Mouse (Mus musculus): Measurements from ENCODE around the gene Phlda2.
"Not testable (repeated sequence)": the region's sequence is repeated elsewhere in the genome, so short reads cannot be mapped to it uniquely, and the experiment has no call there.

Gene Phlda2

DNA sequence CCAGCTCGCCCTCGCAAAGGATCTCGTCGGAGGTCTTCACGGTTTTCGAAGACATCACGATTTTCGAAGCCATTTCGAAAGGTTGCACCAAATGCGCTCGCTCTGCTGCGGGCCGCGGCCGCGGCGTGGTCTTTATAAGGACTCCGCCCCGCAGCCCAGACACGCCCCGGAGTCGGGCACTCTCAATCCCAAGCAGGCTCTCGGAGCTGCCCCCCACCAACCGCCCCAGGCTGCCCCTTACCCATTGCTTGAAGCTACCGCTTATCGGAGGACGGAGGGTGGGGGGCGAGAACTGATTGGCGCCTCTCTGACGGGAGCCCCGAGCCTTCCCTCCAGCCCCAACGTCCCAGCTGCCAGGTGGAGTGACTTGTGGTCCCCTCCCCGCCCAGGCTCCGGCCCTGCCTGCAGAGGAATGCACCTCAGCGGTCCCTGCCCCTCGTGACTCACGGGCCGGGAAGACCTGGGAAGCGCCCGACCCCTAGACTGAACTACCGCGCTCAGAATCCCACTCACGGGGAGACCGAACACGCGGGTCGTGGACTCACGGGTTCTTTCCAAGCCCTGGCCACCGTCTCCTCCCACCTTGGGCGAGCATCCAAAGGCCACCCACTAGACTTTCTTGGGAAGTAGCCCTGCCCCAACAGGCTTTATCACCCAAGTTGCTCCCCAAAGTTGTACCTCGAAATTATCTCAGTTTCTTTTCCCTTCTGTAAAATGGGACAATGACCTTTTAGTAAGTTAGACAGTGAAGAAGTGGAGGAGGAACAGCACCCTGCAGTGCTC lies at the start of gene Phlda2:
Gene Phlda2, minus strand, starts transcription at position 733 of the 783 bp plus-strand sequence.
- no peak for DNase-seq

GRCm38 (mm10) chr7:143549588-143550220 lies 46.8 kb upstream of the Phlda2 start:
- no peak for DNase-seq

- DNase-seq, result peak; percentile 100
Observed at GRCm38 (mm10) chr7:143548976-143549457, 46.1 kb upstream of the Phlda2 start, which contains the start of gene Nap1l4. Nap1l4 (minus strand) TSS chr7:143549106.

GRCm38 (mm10) chr7:143548231-143548961 lies 45.4 kb upstream of the Phlda2 start:
- DNase-seq, result no peak

GRCm38 (mm10) chr7:143546554-143546953 lies 43.6 kb upstream of the Phlda2 start:
- DNase-seq, result no peak

- DNase-seq, result no peak
Observed at GRCm38 (mm10) chr7:143544368-143544767, 41.4 kb upstream of the Phlda2 start.

DNA sequence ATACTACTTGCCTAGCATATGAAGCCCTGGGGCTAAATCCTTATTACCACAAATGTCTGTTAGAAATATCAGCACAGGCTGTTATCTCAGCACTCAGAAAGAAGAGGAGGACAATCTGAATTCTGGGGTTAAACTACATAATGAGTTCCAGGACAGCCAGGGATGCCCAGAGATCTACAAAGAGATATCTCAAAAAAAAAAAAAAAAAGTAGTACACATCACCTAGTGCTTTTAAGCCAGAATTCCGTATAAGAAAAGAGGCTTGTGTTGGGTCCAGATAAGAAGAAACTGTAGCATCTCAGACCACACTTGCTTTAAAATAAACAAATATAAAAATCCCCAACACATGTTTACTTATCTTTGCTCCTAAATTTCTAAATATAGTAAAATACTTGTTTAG lies 35.7 kb upstream of the Phlda2 start:
- no peak for DNase-seq

DNA sequence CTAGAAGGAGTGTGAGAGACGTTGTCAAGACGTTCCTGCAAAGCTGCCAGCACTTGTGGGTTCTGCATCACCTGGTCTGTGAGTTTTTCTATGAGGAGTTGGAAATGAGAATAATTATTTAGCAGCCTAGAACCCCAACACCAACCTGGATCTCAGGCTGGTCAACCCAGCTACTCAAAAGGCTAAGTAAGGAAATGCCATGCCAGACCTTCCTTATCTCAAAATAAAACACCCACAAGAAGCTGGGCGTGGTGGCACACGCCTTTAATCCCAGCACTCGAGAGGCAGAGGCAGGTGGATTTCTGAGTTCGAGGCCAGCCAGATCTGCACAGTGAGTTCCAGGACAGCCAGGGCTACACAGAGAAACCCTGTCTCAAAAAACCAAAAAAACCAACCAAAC lies 35.3 kb upstream of the Phlda2 start:
- DNase-seq, result not testable (repeated sequence)

DNA sequence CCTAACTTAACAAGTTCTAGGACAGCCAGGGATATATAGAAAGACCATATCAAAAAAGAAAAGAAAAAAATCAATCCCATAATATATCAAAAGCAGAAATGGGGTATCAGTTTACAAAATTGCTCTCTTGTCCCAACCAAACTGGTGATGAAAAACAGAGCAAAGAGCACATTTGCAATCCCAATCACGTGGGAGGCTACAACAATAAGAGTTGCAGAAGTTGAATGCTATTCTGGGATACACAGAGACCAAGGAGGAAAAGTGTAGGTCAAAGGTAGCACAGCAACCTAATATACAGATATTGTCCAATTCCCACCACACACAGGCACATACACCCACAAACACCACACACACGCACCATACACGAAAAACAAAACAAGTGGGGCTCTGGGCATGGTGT lies 33.3 kb upstream of the Phlda2 start:
- no peak for DNase-seq

DNA sequence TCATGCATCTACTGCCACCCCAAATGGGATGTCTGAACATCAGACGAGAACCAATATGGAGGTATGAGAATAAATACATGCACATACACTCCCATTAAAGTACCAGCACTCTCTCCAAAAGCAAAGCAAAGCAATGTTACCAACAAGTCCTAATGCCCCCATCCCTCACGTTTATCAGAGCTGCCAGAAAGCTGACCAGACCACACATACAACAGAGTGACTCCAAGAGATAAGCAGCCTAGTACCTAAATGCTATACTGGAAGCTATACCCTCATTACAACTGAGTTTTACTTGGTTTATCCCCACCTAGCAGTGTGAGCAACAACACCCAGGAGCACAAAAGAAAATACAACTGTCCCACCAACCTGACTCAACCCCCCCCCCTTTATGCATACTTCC lies 30.3 kb upstream of the Phlda2 start:
- no peak for DNase-seq

- no peak for DNase-seq
Observed at GRCm38 (mm10) chr7:143532410-143532809, 29.5 kb upstream of the Phlda2 start.

DNA sequence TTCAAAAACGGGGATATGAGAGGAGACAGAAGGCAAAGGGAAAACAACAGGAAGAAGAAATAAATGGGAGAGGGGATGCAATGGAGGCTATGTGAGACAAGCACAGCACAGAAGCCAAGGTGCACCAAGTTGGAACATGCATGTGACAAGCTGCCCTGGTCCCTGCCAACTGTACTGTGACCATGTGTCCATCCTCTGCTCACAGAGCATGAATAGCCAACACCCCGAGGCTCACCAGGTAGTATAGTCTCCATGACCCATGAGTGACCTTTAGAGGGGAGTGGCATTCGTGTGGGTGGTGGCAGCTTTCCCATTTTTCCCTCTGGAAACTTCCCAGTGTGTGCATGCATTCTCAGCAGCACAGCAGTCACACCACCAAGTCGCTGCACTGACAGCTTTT lies 16.4 kb upstream of the Phlda2 start:
- peak; percentile 81 for DNase-seq

DNA sequence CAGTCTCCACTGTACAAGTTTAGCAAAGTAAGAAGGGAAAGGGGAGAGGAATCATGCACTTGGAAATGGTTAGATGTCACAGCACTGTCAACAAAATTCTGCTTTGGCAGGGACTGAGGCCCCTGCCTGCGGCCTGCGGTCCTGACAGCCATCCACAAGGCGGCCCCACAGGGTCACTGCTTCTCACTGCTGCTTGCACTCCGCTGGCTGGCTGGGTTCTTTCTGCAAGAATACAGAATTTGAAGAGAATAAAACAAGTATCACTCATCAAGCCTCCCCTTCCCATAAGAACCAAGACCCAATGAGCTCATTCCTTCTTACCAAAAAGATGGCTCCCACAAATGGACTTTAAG lies 11.4 kb upstream of the Phlda2 start:
- peak; percentile 93 for DNase-seq

DNA sequence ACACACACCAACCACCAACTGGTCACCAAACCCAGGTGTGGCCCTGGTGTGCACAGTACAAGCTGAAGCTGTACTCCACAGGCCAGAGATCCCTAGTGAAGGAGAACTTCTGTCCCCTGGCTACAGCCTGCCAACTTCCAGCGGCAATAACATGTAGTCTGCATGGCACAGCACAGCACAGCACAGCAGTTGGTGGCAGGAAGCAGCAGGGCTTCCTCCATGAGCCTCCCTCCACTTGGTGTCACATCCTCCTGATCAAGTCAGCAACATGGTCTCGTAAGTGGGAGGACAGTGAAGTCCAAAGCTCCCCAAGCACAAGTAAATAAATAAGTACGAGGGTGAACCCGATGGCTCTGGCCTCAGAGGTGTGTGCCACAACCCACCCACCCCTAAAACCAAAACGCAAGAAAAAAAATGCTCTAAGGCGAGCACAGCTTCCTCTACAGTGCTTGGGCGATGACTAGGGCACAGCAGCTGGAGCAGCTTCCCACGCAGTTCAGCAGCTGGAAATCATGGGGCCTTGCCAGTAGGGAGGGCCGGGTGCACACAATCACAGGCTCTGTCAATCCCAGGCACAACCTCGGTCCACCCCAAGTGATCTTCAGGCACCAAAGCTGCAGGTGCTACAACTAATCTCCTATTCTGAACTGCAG lies 10.9 kb upstream of the Phlda2 start:
- DNase-seq, result peak; percentile 97

GRCm38 (mm10) chr7:143511335-143511712 lies 8.4 kb upstream of the Phlda2 start:
- DNase-seq, result no peak

- no peak for DNase-seq
Observed at GRCm38 (mm10) chr7:143510593-143511334, 7.8 kb upstream of the Phlda2 start.

DNA sequence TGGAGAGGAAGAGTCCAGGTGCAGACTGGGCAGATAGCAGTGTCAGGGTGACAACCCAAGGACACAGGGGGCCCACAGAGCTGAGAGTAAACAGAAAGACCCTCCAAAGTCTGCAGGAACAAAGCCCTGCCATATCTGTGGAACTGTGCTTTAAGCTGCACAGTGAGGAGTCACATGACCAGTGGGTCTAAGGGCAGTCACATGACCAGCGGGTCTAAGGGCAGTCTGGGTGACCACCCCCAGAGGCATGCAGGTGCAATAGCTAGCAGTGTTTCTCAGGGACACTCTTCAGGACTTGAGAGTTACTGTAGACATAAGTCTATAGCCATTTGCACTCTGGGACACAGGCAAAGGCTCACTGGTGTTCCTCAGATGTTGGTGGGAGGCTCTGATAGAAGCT lies 6.6 kb upstream of the Phlda2 start:
- DNase-seq, result no peak

DNA sequence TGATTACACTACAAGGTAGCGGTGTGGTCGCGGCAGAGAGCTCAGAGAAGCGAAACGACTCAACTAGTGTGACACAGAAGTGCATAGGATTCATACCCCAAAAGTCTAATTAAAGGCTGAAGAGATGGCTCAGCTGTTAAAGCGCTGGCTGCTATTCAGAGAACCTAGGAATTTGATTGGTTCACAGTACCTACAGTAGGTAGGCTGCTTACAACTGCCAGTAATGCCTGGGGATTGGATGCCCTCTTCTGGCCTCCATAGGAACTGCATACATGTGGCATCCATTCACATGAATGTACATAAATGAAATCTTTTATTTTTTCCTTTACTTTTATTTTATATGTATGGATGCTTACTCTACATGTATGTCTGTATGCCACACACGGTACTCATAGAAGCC lies 3.7 kb upstream of the Phlda2 start:
- no peak for DNase-seq

- DNase-seq, result no peak
Observed at GRCm38 (mm10) chr7:143506271-143506670, 3.3 kb upstream of the Phlda2 start.

GRCm38 (mm10) chr7:143505823-143506222 lies 2.9 kb upstream of the Phlda2 start:
- peak; percentile 95 for DNase-seq

- no peak for DNase-seq
Observed at GRCm38 (mm10) chr7:143505411-143505810, 2.5 kb upstream of the Phlda2 start.

GRCm38 (mm10) chr7:143503926-143504325 lies 976 bp upstream of the Phlda2 start:
- no peak for DNase-seq

Data from heart, adult 11 months (tissue).